Mouse (Mus musculus) adrenal gland, adult 18-20 months (tissue): ENCODE results near the gene Rpl13. TPM values are rescaled to one million over a fixed set of nuclear protein-coding genes. Genes with fewer than 3 reads are reported as not detected.
"Not testable (repeated sequence)": the region's sequence is repeated elsewhere in the genome, so short reads cannot be mapped to it uniquely, and the experiment has no call there.

Experiments used
- DNase-seq, 2 experiments: peaks; one replicate each; pipeline ENCODE4 v3.0.0; 2021 to 2022; ENCODE audit warnings: low spot score in 2 of 2
- long read RNA-seq, 2 experiments: library from polyadenylated mRNA; stranded (forward); transcript quantifications; one replicate each; pipeline ENCODE4 v2.0.0; 2021
- total RNA-seq, 2 experiments: library from RNA; stranded (reverse); gene quantifications; 1 replicate in 1 of 2; 2 replicates in 1 of 2; pipeline ENCODE4 v1.2.3; 2021

Rpl13 gene
- total RNA-seq: 100 to 1,000 TPM; 629 to 647 TPM
- long read RNA-seq, experiment 1, transcript Rpl13-201 (6 exons, 780 nt): major isoform, 182 of 188 reads
- long read RNA-seq, experiment 1, partial matches to known transcripts: 3 of 188 reads
- long read RNA-seq, experiment 1, other reads (novel, unspliced or antisense): 2 of 188 reads
- long read RNA-seq, experiment 2, transcript Rpl13-201 (6 exons, 780 nt): major isoform, 681 of 709 reads
- long read RNA-seq, experiment 2, partial matches to known transcripts: 20 of 709 reads
- long read RNA-seq, experiment 2, other reads (novel, unspliced or antisense): 7 of 709 reads

- DNase-seq: peak; percentile 93 to 98
Observed at GRCm38 (mm10) chr8:123101735-123102685, at the start of gene Rpl13. Gene Rpl13, plus strand, starts transcription at chr8:123102350.

- no peak for DNase-seq
Observed at GRCm38 (mm10) chr8:123062721-123063120, 39.4 kb upstream of the Rpl13 start, which contains the start of gene Spg7. Gene Spg7, plus strand, starts transcription at chr8:123062942.

- DNase-seq: no peak
Observed at GRCm38 (mm10) chr8:123064072-123064471, 38.1 kb upstream of the Rpl13 start.

- no peak for DNase-seq
Observed at GRCm38 (mm10) chr8:123064809-123065213, 37.3 kb upstream of the Rpl13 start.

GRCm38 (mm10) chr8:123065214-123066100 lies 36.7 kb upstream of the Rpl13 start:
- peak; percentile 95 to 96 for DNase-seq

GRCm38 (mm10) chr8:123066101-123066683 lies 36.0 kb upstream of the Rpl13 start:
- DNase-seq: no peak

- no peak for DNase-seq
Observed at GRCm38 (mm10) chr8:123071176-123071575, 31.0 kb upstream of the Rpl13 start.

- no peak for DNase-seq
Observed at GRCm38 (mm10) chr8:123077213-123077612, 24.9 kb upstream of the Rpl13 start.

- DNase-seq: no peak
Observed at GRCm38 (mm10) chr8:123082993-123083392, 19.2 kb upstream of the Rpl13 start.

GRCm38 (mm10) chr8:123083610-123084009 lies 18.5 kb upstream of the Rpl13 start:
- no peak for DNase-seq

- no peak for DNase-seq
Observed at GRCm38 (mm10) chr8:123087289-123087688, 14.9 kb upstream of the Rpl13 start.

- DNase-seq: no peak
Observed at GRCm38 (mm10) chr8:123097216-123097615, 4.9 kb upstream of the Rpl13 start.

- no peak for DNase-seq
Observed at GRCm38 (mm10) chr8:123097786-123098584, 4.2 kb upstream of the Rpl13 start.

GRCm38 (mm10) chr8:123100288-123100687 lies 1.9 kb upstream of the Rpl13 start:
- no peak for DNase-seq

GRCm38 (mm10) chr8:123101244-123101643 lies 906 bp upstream of the Rpl13 start:
- DNase-seq: no peak

GRCm38 (mm10) chr8:123102855-123103254 lies 705 bp downstream of the Rpl13 start:
- not testable (repeated sequence) for DNase-seq

GRCm38 (mm10) chr8:123103285-123103684 lies 1.1 kb downstream of the Rpl13 start:
- no peak for DNase-seq

- DNase-seq: no peak
Observed at GRCm38 (mm10) chr8:123104046-123104767, 2.1 kb downstream of the Rpl13 start.
